Mouse (Mus musculus) brain, embryonic 14.5 days (tissue): ENCODE measurements at regions not wholly inside any gene's neighbourhood (a gene's known extent, or its start where the extent isn't known, plus 50 kb on each side); places are given as distances from the start of the nearest gene placed in this dataset.

Experiments used
- CTCF ChIP-seq: fragments of 200-500 bp; IDR thresholded peaks from 2 replicates; pipeline ENCODE4 v1.5.1; 2012; ENCODE audit warnings: inconsistent platforms, mild to moderate bottlenecking, moderate library complexity, borderline replicate concordance; ENCODE audit not compliant: insufficient read depth, insufficient read length; ENCODE audit errors: extremely low read depth
- POLR2A ChIP-seq: fragments of 200-500 bp; IDR thresholded peaks from 2 replicates; pipeline ENCODE4 v1.6.1; 2012; ENCODE audit warnings: mild to moderate bottlenecking, inconsistent platforms, borderline replicate concordance; ENCODE audit not compliant: poor library complexity, insufficient read depth, insufficient read length, severe bottlenecking; ENCODE audit errors: extremely low read depth

GRCm38 (mm10) chr14:76254565-76255501 lies 144.1 kb downstream of the Nufip1 start:
- no peak for TF ChIP-seq POLR2A
- TF ChIP-seq CTCF = peak; percentile 21; the same call in 1 of the 2 replicates
